ENCODE assay signal across 9 mouse cellular contexts in genomic region chr11:54534871-54535270, GRCm38 (mm10). TPM values are rescaled to one million over a fixed set of nuclear protein-coding genes. Genes with fewer than 3 reads are reported as not detected.
A peak's percentile ranks its signal among the peaks of the same experiment; 100 is the strongest.
DNase-seq lines count a peak whose midpoint lies in the region; ATAC-seq lines count a peak whose summit lies in the region.
"Had no signal": no experiment of that assay in that cellular context is flagged by ENCODE, and none has a peak within 500 bp of the region (broad histone marks: within the 10 kb centered on the region; RNA-seq: fewer than 3 reads in every experiment).

No protein-coding gene starts in this region.

- intact Hi-C loops in gastrocnemius, postnatal 36 days (cut with DNase I): loop anchor here (10.0 kb wide), 2 partner anchors 180 to 230 kb away; partner anchors contain the start of gene Acsl6

- no peak overlapping the region for H3K27ac ChIP-seq in forebrain, embryonic 10.5 days
- no peak overlapping the region for H3K27ac ChIP-seq in forebrain, embryonic 13.5 days

- DNase-seq in forebrain, embryonic 10.5 days (ENCODE audit: extremely low spot score, low spot score): peak; percentile 54
- DNase-seq in WW6 (ENCODE audit: low read depth, low spot score): peak; percentile 38
- peak; percentile 68 to 76 for DNase-seq in cerebellum, postnatal 36 days
- DNase-seq in gastrocnemius, postnatal 36 days: peak; percentile 61 to 71
- peak; percentile 84 to 86 for DNase-seq in layer of hippocampus, postnatal 10 days (ENCODE audit: low spot score in 2 of 2)
- peak; percentile 82 for DNase-seq in lung, postnatal 25 days (ENCODE audit: low spot score)
- peak; percentile 55 to 85 for DNase-seq in spleen, adult 18-20 months

- no peak for ATAC-seq in forebrain, embryonic 13.5 days

- no peak overlapping the region for H3K9ac ChIP-seq in forebrain, embryonic 13.5 days

- H3K9me3 ChIP-seq in forebrain, embryonic 10.5 days: no peaks in the 10 kb centered on the region
- no peaks in the 10 kb centered on the region for H3K9me3 ChIP-seq in forebrain, embryonic 13.5 days (replicated peaks)
- H3K9me3 ChIP-seq: megakaryocyte, embryonic 14.5 days had no signal

- H3K27me3 ChIP-seq in forebrain, embryonic 10.5 days (ENCODE audit: poor library complexity, severe bottlenecking): no peaks in the 10 kb centered on the region
- H3K27me3 ChIP-seq in forebrain, embryonic 13.5 days: no peaks in the 10 kb centered on the region
- H3K27me3 ChIP-seq: megakaryocyte, embryonic 14.5 days had no signal

- H3K4me2 ChIP-seq in forebrain, embryonic 13.5 days: no peak overlapping the region

- H3K36me3 ChIP-seq in forebrain, embryonic 10.5 days (replicated peaks): no peaks in the 10 kb centered on the region
- H3K36me3 ChIP-seq in forebrain, embryonic 13.5 days (ENCODE audit: poor library complexity, severe bottlenecking): no peaks in the 10 kb centered on the region

- no peak overlapping the region for H3K4me3 ChIP-seq in forebrain, embryonic 10.5 days
- no peak overlapping the region for H3K4me3 ChIP-seq in forebrain, embryonic 13.5 days
- H3K4me3 ChIP-seq: megakaryocyte, embryonic 14.5 days had no signal

- WGBS in forebrain, embryonic 10.5 days: 53% methylated on average over 6 of the region's 6 CpGs
- WGBS in forebrain, embryonic 13.5 days: 49% methylated on average over 6 of the region's 6 CpGs

- H3K4me1 ChIP-seq in forebrain, embryonic 10.5 days: peaks cover 8% of the 10 kb centered on the region; the same call in 1 of the 2 replicates
- peaks cover 16% of the 10 kb centered on the region for H3K4me1 ChIP-seq in forebrain, embryonic 13.5 days

RNA-seq across cellular contexts. Expression of gene Rapgef6, which starts 12.2 kb away (rescaled TPM):
- polyA plus RNA-seq in forebrain, embryonic 10.5 days (2016; fragmentation: Nextera tagmentation; extraction: Ambion mirVana): 31.3 and 31.7 TPM in 2 replicates
- 36.4 and 40.4 TPM in 2 replicates for polyA plus RNA-seq in forebrain, embryonic 13.5 days (2015; fragmentation: Nextera tagmentation; extraction: Ambion mirVana)
- total RNA-seq in gastrocnemius, postnatal 36 days (2021): 1 to 10 TPM; 5.3 to 7.2 TPM
- total RNA-seq in layer of hippocampus, postnatal 10 days (2021): 10 to 100 TPM; 35.9 to 43.7 TPM

Comparison
In these comparisons a context has a peak if more than half of its experiments do, and no peak if none do; other contexts are left out.
1. RNA of gene Rapgef6, which starts 12.2 kb away (total RNA-seq): 35.9 to 43.7 TPM in layer of hippocampus, postnatal 10 days; 5.3 to 7.2 TPM in gastrocnemius, postnatal 36 days; every median in the first group is over 4 times any median in the second.
2. Peak in every context shown above with its lines, with median percentiles within 50 percentile points of each other: DNase-seq.